Mouse (Mus musculus) neural tube, embryonic 11.5 days (tissue): Measurements from ENCODE around the gene Sesn2. TPM values are rescaled to one million over a fixed set of nuclear protein-coding genes. Genes with fewer than 3 reads are reported as not detected.
"Not testable (repeated sequence)": the region's sequence is repeated elsewhere in the genome, so short reads cannot be mapped to it uniquely, and the experiment has no call there.

Experiments
- ATAC-seq: fragments of 200-750 bp; cut with Nextera tagmentation; 2 replicates; pipeline ENCODE4 v1.8.0; 2017; ENCODE audit warnings: moderate number of reproducible peaks, mild to moderate bottlenecking, moderate TSS enrichment, moderate library complexity; ENCODE audit not compliant: insufficient read depth, low FRiP score, low TSS enrichment
- DNase-seq: peaks from one replicate; pipeline ENCODE4 v3.0.0-alpha.2; 2015; ENCODE audit warnings: low spot score
- H3K27ac ChIP-seq: fragments of 300-500 bp; sonication (generic); 2 replicates; pipeline ENCODE4 v1.5.1; 2014; ENCODE audit warnings: low read depth, mild to moderate bottlenecking, low read length
- H3K27me3 ChIP-seq: fragments of 300-500 bp; sonication (generic); 2 replicates; pipeline ENCODE4 v1.6.1; 2014; ENCODE audit warnings: mild to moderate bottlenecking, low read length, mixed read lengths; ENCODE audit not compliant: control insufficient read depth, insufficient read depth
- H3K36me3 ChIP-seq: fragments of 300-500 bp; sonication (generic); 2 replicates; pipeline ENCODE4 v1.6.1; 2014; ENCODE audit warnings: mild to moderate bottlenecking, low read length, moderate library complexity, mixed read lengths; ENCODE audit not compliant: control insufficient read depth, insufficient read depth
- H3K4me1 ChIP-seq: fragments of 300-500 bp; sonication (generic); 2 replicates; pipeline ENCODE4 v1.6.1; 2014; ENCODE audit warnings: low read length, mixed read lengths; ENCODE audit not compliant: control insufficient read depth, insufficient read depth
- H3K4me2 ChIP-seq: fragments of 300-500 bp; sonication (generic); 2 replicates; pipeline ENCODE4 v1.6.1; 2014; ENCODE audit warnings: low read depth, mild to moderate bottlenecking, moderate library complexity
- H3K4me3 ChIP-seq: fragments of 300-500 bp; sonication (generic); 2 replicates; pipeline ENCODE4 v1.5.1; 2014; ENCODE audit warnings: low read depth, low read length
- H3K9ac ChIP-seq: fragments of 300-500 bp; sonication (generic); 2 replicates; pipeline ENCODE4 v1.6.1; 2014; ENCODE audit warnings: mild to moderate bottlenecking, low read length
- H3K9me3 ChIP-seq: fragments of 300-500 bp; sonication (generic); 2 replicates; pipeline ENCODE4 v1.6.1; 2016; ENCODE audit warnings: low read length; ENCODE audit not compliant: control insufficient read depth
- WGBS: fragments of 180-500 bp; shearing (Covaris S2); extraction: QIAGEN DNeasy Blood & Tissue Kit; methylation state at CpG from one replicate; pipeline ENCODE4 v1.1.7; 2014; 5-methylcytosine and 5-hydroxymethylcytosine counted together
- polyA plus RNA-seq: library from polyadenylated mRNA; unstranded; fragments of >200 nt; fragmentation: Nextera tagmentation; extraction: Ambion mirVana; gene quantifications from 2 replicates; pipeline ENCODE4 v1.2.1, GENCODE M21; 2014

The Sesn2 gene
- 6.1 and 7.0 TPM in 2 replicates for polyA plus RNA-seq

DNA sequence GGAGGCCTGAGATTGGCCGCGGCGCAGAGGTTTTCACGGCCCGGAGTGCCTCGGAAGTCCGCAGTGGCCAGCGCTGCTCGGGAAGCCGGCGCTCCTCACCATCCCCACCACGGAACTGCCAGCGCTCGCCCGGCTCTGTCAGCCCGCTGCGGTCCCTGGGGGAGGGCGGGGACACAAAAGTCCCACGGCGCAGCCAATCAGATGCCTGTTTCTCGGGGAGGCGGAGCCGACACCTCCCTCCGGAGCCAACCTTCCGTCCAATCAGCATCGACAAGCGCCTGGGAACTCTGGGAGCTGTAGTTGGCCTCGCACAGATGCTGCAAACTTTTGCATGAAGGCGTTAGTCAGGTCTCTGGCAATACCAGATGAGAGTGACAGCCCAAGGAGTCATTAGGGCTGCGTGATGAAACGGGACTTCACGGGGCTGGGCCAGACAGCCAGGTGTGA lies at the start of gene Sesn2:
Sesn2 (minus strand) TSS at position 150 of the 447 bp plus-strand sequence.
- no peaks in the 10 kb centered on the region for H3K27me3 ChIP-seq
- H3K4me3 ChIP-seq, result peak within 1 kb of the TSS; percentile 57
- H3K4me1 ChIP-seq, result no peaks in the 10 kb centered on the region
- peak within 1 kb of the TSS; percentile 47 for H3K27ac ChIP-seq
- ATAC-seq (peak; percentile 90), DNase-seq (peak; percentile 98)
- H3K9me3 ChIP-seq, result no peaks in the 10 kb centered on the region
- WGBS, result 0% methylated on average over 32 of the region's 32 CpGs
- H3K36me3 ChIP-seq, result no peaks in the 10 kb centered on the region
- H3K4me2 ChIP-seq, result peak within 1 kb of the TSS; percentile 67
- H3K9ac ChIP-seq, result peak within 1 kb of the TSS; percentile 65

GRCm38 (mm10) chr4:132555550-132555949 lies 45.2 kb upstream of the Sesn2 start:
- H3K4me1 ChIP-seq, H3K4me3 ChIP-seq, DNase-seq, H3K9me3 ChIP-seq, ATAC-seq, H3K9ac ChIP-seq, H3K27me3 ChIP-seq, H3K36me3 ChIP-seq, H3K4me2 ChIP-seq, H3K27ac ChIP-seq: not testable (repeated sequence)
- WGBS, result 95% methylated on average over 7 of the region's 7 CpGs

- Histone ChIP-seq H3K4me3 (no peak overlapping the region), H3K9me3 (no peaks in the 10 kb centered on the region), H3K4me1 (no peaks in the 10 kb centered on the region), H3K27ac (no peak overlapping the region), H3K36me3 (peaks cover 10% of the 10 kb centered on the region), H3K27me3 (no peaks in the 10 kb centered on the region), H3K9ac (no peak overlapping the region), H3K4me2 (no peak overlapping the region)
- DNase-seq (no peak), ATAC-seq (no peak)
- WGBS, result 84% methylated on average over 8 of the region's 8 CpGs
Observed at GRCm38 (mm10) chr4:132554653-132555052, 44.4 kb upstream of the Sesn2 start.

- no peak overlapping the region for H3K27ac ChIP-seq
- no peak for ATAC-seq
- whole genome bisulfite sequencing, result 71% methylated on average over 5 of the region's 5 CpGs
Observed at GRCm38 (mm10) chr4:132554221-132554620, 43.9 kb upstream of the Sesn2 start.

GRCm38 (mm10) chr4:132545851-132546250 lies 35.5 kb upstream of the Sesn2 start:
- Histone ChIP-seq H3K9me3 (no peaks in the 10 kb centered on the region), H3K9ac (no peak overlapping the region), H3K27me3 (no peaks in the 10 kb centered on the region), H3K27ac (no peak overlapping the region), H3K4me2 (no peak overlapping the region), H3K4me3 (no peak overlapping the region), H3K36me3 (peaks cover 22% of the 10 kb centered on the region; the same call in 1 of the 2 replicates), H3K4me1 (no peaks in the 10 kb centered on the region)
- peak; percentile 55 for DNase-seq
- 59% methylated on average over 8 of the region's 8 CpGs for WGBS
- no peak for ATAC-seq

More at GRCm38 (mm10) chr4:132554221-132554620, 43.9 kb upstream of the Sesn2 start:
- H3K9me3 ChIP-seq, result no peaks in the 10 kb centered on the region
- H3K9ac ChIP-seq, result no peak overlapping the region
- H3K36me3 ChIP-seq, result peaks cover 13% of the 10 kb centered on the region
- H3K4me2 ChIP-seq, result no peak overlapping the region
- H3K4me3 ChIP-seq, result no peak overlapping the region
- H3K4me1 ChIP-seq, result no peaks in the 10 kb centered on the region
- DNase-seq, result no peak
- H3K27me3 ChIP-seq, result no peaks in the 10 kb centered on the region

GRCm38 (mm10) chr4:132542724-132543123 lies 32.4 kb upstream of the Sesn2 start:
- Histone ChIP-seq H3K9me3 (no peaks in the 10 kb centered on the region), H3K27ac (no peak overlapping the region), H3K4me1 (no peaks in the 10 kb centered on the region), H3K4me2 (no peak overlapping the region), H3K36me3 (peaks cover 20% of the 10 kb centered on the region), H3K4me3 (no peak overlapping the region), H3K27me3 (no peaks in the 10 kb centered on the region), H3K9ac (no peak overlapping the region)
- WGBS, result 89% methylated on average over 1 of the region's 1 CpGs
- DNase-seq (no peak), ATAC-seq (no peak)

GRCm38 (mm10) chr4:132541413-132541812 lies 31.1 kb upstream of the Sesn2 start:
- Histone ChIP-seq H3K36me3 (peaks cover 16% of the 10 kb centered on the region), H3K27me3 (no peaks in the 10 kb centered on the region), H3K9ac (no peak overlapping the region), H3K4me1 (peaks cover 1% of the 10 kb centered on the region; the same call in 1 of the 2 replicates), H3K27ac (no peak overlapping the region), H3K9me3 (no peaks in the 10 kb centered on the region), H3K4me3 (no peak overlapping the region), H3K4me2 (no peak overlapping the region)
- ATAC-seq (no peak), DNase-seq (no peak)
- WGBS, result 97% methylated on average over 4 of the region's 4 CpGs

- 91% methylated on average over 5 of the region's 5 CpGs for WGBS
- Histone ChIP-seq H3K4me3 (no peak overlapping the region), H3K27me3 (no peaks in the 10 kb centered on the region), H3K9me3 (no peaks in the 10 kb centered on the region), H3K4me1 (peaks cover 5% of the 10 kb centered on the region; the same call in 1 of the 2 replicates), H3K36me3 (peaks cover 11% of the 10 kb centered on the region), H3K4me2 (no peak overlapping the region), H3K27ac (no peak overlapping the region), H3K9ac (no peak overlapping the region)
- ATAC-seq, result no peak
- no peak for DNase-seq
Observed at GRCm38 (mm10) chr4:132539481-132539880, 29.2 kb upstream of the Sesn2 start.

DNA sequence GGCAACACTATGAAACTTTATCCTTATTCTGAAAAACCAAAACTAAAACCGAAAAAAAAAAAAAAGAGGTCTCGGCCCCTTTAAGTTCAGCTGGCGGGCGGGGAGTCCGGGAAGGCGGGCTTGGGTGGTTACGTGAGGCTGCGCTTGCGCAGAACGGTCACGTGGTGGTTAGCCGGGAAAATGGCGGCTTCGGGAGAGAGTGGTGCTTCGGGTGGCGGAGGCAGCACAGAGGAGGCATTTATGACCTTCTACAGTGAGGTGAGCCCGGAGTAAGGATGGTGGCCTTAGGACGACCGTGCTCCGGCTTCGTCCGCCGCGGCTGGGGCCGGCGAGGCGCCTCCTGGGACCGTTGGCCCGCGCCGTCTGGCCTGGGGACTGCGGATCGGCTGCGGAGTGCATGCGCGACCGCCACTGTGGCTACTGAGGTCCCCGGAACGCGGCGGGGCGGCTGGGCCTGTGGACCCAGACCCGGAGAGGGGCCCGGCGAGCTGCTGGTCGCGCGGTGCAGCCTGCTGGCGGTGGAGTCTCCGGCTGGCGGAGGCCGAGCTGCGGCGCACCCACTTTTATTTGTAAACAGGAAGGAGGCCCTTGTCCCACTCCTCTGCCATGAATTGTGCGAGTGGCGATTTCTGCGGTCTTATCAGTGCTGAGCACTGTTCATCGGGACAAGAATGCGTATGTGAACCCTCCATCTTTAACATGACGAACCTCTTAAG lies 25.3 kb upstream of the Sesn2 start, which contains the start of gene Dnajc8:
Dnajc8 (plus strand) TSS at position 145 of the 716 bp plus-strand sequence.
- no peaks in the 10 kb centered on the region for H3K27me3 ChIP-seq
- DNase-seq, result peak; percentile 93
- under 1% methylated on average over 60 of the region's 60 CpGs for WGBS
- peak within 1 kb of the TSS; percentile 99 for H3K4me3 ChIP-seq
- H3K4me2 ChIP-seq, result peak within 1 kb of the TSS; percentile 85
- peaks cover 8% of the 10 kb centered on the region for H3K4me1 ChIP-seq
- peaks cover 5% of the 10 kb centered on the region; the same call in 1 of the 2 replicates for H3K36me3 ChIP-seq
- peak; percentile 49 for ATAC-seq
- H3K27ac ChIP-seq, result peak within 1 kb of the TSS; percentile 72
- peak within 1 kb of the TSS; percentile 95 for H3K9ac ChIP-seq
- H3K9me3 ChIP-seq, result no peaks in the 10 kb centered on the region
